Mouse (Mus musculus): ENCODE measurements around the gene Etv5.
A peak's percentile ranks its signal among the peaks of the same experiment; 100 is the strongest.
"Not testable (repeated sequence)": the region's sequence is repeated elsewhere in the genome, so short reads cannot be mapped to it uniquely, and the experiment has no call there.

Gene Etv5

GRCm38 (mm10) chr16:22395093-22395844, 44.2 kb downstream of the Etv5 start:
- no peak for DNase-seq (ENCODE audit: low read depth, low spot score)
- Histone ChIP-seq H3K36me3 (ENCODE audit: control insufficient read depth, insufficient read depth, low read length, poor library complexity, severe bottlenecking) (no peaks in the 10 kb centered on the region), H3K27me3 (ENCODE audit: control insufficient read depth, insufficient read depth, low read length, poor library complexity, severe bottlenecking) (no peaks in the 10 kb centered on the region)

GRCm38 (mm10) chr16:22390348-22390897, 49.1 kb downstream of the Etv5 start:
- DNase-seq (ENCODE audit: low read depth, low spot score) = no peak
- Histone ChIP-seq H3K27me3 (ENCODE audit: control insufficient read depth, insufficient read depth, low read length, poor library complexity, severe bottlenecking) (no peaks in the 10 kb centered on the region), H3K36me3 (ENCODE audit: control insufficient read depth, insufficient read depth, low read length, poor library complexity, severe bottlenecking) (peaks cover 2% of the 10 kb centered on the region; the same call in 1 of the 2 replicates)

GRCm38 (mm10) chr16:22389146-22389911, 50.2 kb downstream of the Etv5 start:
- no peaks in the 10 kb centered on the region for H3K27me3 ChIP-seq (ENCODE audit: control insufficient read depth, insufficient read depth, low read length, poor library complexity, severe bottlenecking)
- H3K36me3 ChIP-seq (ENCODE audit: control insufficient read depth, insufficient read depth, low read length, poor library complexity, severe bottlenecking) = peaks cover 2% of the 10 kb centered on the region; the same call in 1 of the 2 replicates
- DNase-seq (ENCODE audit: low read depth, low spot score) = no peak

GRCm38 (mm10) chr16:22387731-22388130, 51.8 kb downstream of the Etv5 start:
- H3K27me3 ChIP-seq (ENCODE audit: control insufficient read depth, insufficient read depth, low read length, poor library complexity, severe bottlenecking) = no peaks in the 10 kb centered on the region
- peaks cover 2% of the 10 kb centered on the region; the same call in 1 of the 2 replicates for H3K36me3 ChIP-seq (ENCODE audit: control insufficient read depth, insufficient read depth, low read length, poor library complexity, severe bottlenecking)
- DNase-seq (ENCODE audit: low read depth, low spot score) = no peak

- not testable (repeated sequence) for DNase-seq (ENCODE audit: low read depth, low spot score); H3K27me3 ChIP-seq (ENCODE audit: control insufficient read depth, insufficient read depth, low read length, poor library complexity, severe bottlenecking)
Measured at GRCm38 (mm10) chr16:22382018-22382417, 57.5 kb downstream of the Etv5 start.

GRCm38 (mm10) chr16:22380981-22381380, 58.5 kb downstream of the Etv5 start:
- Histone ChIP-seq H3K36me3 (ENCODE audit: control insufficient read depth, insufficient read depth, low read length, poor library complexity, severe bottlenecking) (no peaks in the 10 kb centered on the region), H3K27me3 (ENCODE audit: control insufficient read depth, insufficient read depth, low read length, poor library complexity, severe bottlenecking) (no peaks in the 10 kb centered on the region)
- DNase-seq (ENCODE audit: low read depth, low spot score) = no peak

More at GRCm38 (mm10) chr16:22382018-22382417, 57.5 kb downstream of the Etv5 start:
- not testable (repeated sequence) for H3K36me3 ChIP-seq (ENCODE audit: control insufficient read depth, insufficient read depth, low read length, poor library complexity, severe bottlenecking)

- Histone ChIP-seq H3K36me3 (ENCODE audit: control insufficient read depth, insufficient read depth, low read length, poor library complexity, severe bottlenecking) (no peaks in the 10 kb centered on the region), H3K27me3 (ENCODE audit: control insufficient read depth, insufficient read depth, low read length, poor library complexity, severe bottlenecking) (no peaks in the 10 kb centered on the region)
- DNase-seq (ENCODE audit: low read depth, low spot score) = no peak
Measured at GRCm38 (mm10) chr16:22379986-22380385, 59.5 kb downstream of the Etv5 start.

- H3K36me3 ChIP-seq (ENCODE audit: control insufficient read depth, insufficient read depth, low read length, poor library complexity, severe bottlenecking) = no peaks in the 10 kb centered on the region
- no peak for DNase-seq (ENCODE audit: low read depth, low spot score)
- H3K27me3 ChIP-seq (ENCODE audit: control insufficient read depth, insufficient read depth, low read length, poor library complexity, severe bottlenecking) = no peaks in the 10 kb centered on the region
Measured at GRCm38 (mm10) chr16:22379342-22379741, 60.2 kb downstream of the Etv5 start.

- H3K27me3 ChIP-seq (ENCODE audit: control insufficient read depth, insufficient read depth, low read length, poor library complexity, severe bottlenecking) = no peaks in the 10 kb centered on the region
- DNase-seq (ENCODE audit: low read depth, low spot score) = no peak
- no peaks in the 10 kb centered on the region for H3K36me3 ChIP-seq (ENCODE audit: control insufficient read depth, insufficient read depth, low read length, poor library complexity, severe bottlenecking)
Measured at GRCm38 (mm10) chr16:22377714-22378113, 61.8 kb downstream of the Etv5 start.

GRCm38 (mm10) chr16:22374898-22375297, 64.6 kb downstream of the Etv5 start:
- no peaks in the 10 kb centered on the region for H3K27me3 ChIP-seq (ENCODE audit: control insufficient read depth, insufficient read depth, low read length, poor library complexity, severe bottlenecking)
- no peaks in the 10 kb centered on the region for H3K36me3 ChIP-seq (ENCODE audit: control insufficient read depth, insufficient read depth, low read length, poor library complexity, severe bottlenecking)
- DNase-seq (ENCODE audit: low read depth, low spot score) = peak; percentile 42

GRCm38 (mm10) chr16:22372701-22373124, 66.8 kb downstream of the Etv5 start:
- H3K27me3 ChIP-seq (ENCODE audit: control insufficient read depth, insufficient read depth, low read length, poor library complexity, severe bottlenecking) = no peaks in the 10 kb centered on the region
- H3K36me3 ChIP-seq (ENCODE audit: control insufficient read depth, insufficient read depth, low read length, poor library complexity, severe bottlenecking) = no peaks in the 10 kb centered on the region
- no peak for DNase-seq (ENCODE audit: low read depth, low spot score)

GRCm38 (mm10) chr16:22372225-22372624, 67.3 kb downstream of the Etv5 start:
- Histone ChIP-seq H3K27me3 (ENCODE audit: control insufficient read depth, insufficient read depth, low read length, poor library complexity, severe bottlenecking) (no peaks in the 10 kb centered on the region), H3K36me3 (ENCODE audit: control insufficient read depth, insufficient read depth, low read length, poor library complexity, severe bottlenecking) (no peaks in the 10 kb centered on the region)
- DNase-seq (ENCODE audit: low read depth, low spot score) = no peak

GRCm38 (mm10) chr16:22367099-22367498, 72.4 kb downstream of the Etv5 start:
- no peak for DNase-seq (ENCODE audit: low read depth, low spot score)
- no peaks in the 10 kb centered on the region for H3K36me3 ChIP-seq (ENCODE audit: control insufficient read depth, insufficient read depth, low read length, poor library complexity, severe bottlenecking)
- no peaks in the 10 kb centered on the region for H3K27me3 ChIP-seq (ENCODE audit: control insufficient read depth, insufficient read depth, low read length, poor library complexity, severe bottlenecking)

GRCm38 (mm10) chr16:22366040-22366439, 73.5 kb downstream of the Etv5 start:
- no peak for DNase-seq (ENCODE audit: low read depth, low spot score)
- no peaks in the 10 kb centered on the region for H3K36me3 ChIP-seq (ENCODE audit: control insufficient read depth, insufficient read depth, low read length, poor library complexity, severe bottlenecking)
- no peaks in the 10 kb centered on the region for H3K27me3 ChIP-seq (ENCODE audit: control insufficient read depth, insufficient read depth, low read length, poor library complexity, severe bottlenecking)

- no peaks in the 10 kb centered on the region for H3K36me3 ChIP-seq (ENCODE audit: control insufficient read depth, insufficient read depth, low read length, poor library complexity, severe bottlenecking)
- DNase-seq (ENCODE audit: low read depth, low spot score) = no peak
Measured at GRCm38 (mm10) chr16:22365596-22365995, 73.9 kb downstream of the Etv5 start.

More at GRCm38 (mm10) chr16:22365596-22365995, 73.9 kb downstream of the Etv5 start:
- H3K27me3 ChIP-seq (ENCODE audit: control insufficient read depth, insufficient read depth, low read length, poor library complexity, severe bottlenecking) = no peaks in the 10 kb centered on the region
